Mouse (Mus musculus): ENCODE results near the gene Ctsd. TPM values are rescaled to one million over a fixed set of nuclear protein-coding genes. Genes with fewer than 3 reads are reported as not detected.
A peak's percentile ranks its signal among the peaks of the same experiment; 100 is the strongest.
"Not testable (repeated sequence)": the region's sequence is repeated elsewhere in the genome, so short reads cannot be mapped to it uniquely, and the experiment has no call there.

The Ctsd gene
- 100 to 1,000 TPM; 133 to 157 TPM for total RNA-seq (2021)

DNA sequence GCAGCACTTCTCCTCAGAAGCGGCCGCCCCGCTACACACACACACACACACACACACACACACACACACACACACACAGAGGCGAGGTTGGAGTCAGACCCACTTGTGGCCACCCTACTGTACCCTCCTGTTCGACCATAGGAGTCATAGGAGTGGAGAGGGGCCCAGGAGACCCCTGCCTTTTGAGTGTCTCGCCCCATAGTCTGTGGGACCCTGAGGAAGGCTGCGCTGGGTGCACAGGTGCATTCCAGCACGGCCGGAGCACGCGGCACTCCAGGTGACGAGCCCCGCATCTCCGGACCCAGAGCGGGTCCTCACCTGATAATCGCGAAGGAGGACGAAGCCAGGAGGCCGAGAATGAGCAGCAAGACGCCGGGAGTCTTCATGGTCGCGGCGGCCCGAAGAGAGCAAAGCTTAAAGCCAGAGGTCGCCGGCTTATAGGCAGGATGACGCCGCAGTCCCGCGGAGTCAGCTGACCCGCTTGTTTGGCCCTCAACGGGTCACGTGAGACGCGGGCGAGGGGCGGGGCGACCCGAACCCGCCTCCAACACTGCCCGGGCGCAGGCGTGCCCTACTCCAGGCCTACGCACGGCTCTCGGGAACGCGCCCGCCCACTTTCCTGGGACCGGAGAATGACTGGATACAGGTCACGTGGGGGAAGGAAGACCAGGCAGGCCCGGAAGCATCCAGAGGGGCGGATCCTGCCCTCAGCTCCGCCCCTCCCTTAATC, at the start of gene Ctsd:
Ctsd (minus strand) TSS at position 620 of the 730 bp plus-strand sequence.
- intact Hi-C loops (cut with DNase I): no loop called here
- peak; percentile 99 for DNase-seq

DNA sequence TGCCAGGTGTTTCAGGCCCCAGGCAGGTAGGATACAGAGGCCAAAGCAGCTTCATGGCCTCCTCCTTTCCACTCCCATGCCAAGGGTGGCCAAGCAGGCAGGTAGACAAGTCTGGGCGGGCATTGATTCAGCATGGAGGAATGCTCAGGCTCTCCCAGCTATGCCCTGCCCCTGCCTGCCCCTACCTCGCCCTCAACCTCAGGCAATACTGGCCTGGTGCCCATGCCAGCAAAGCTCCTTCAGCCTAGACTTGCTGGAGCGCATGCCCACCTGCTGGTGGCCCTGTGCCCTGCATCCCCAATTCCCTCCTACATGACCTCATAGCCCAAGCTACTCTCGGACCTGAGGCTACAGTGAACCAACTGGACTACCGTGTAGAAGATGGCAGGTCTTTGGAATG, 49.5 kb upstream of the Ctsd start:
- peak; percentile 28 for DNase-seq
- intact Hi-C loops (cut with DNase I): loop anchor here (5.0 kb wide), 1 partner anchor 105 kb away; no protein-coding TSS in a partner anchor

GRCm38 (mm10) chr7:142435524-142435923, 47.7 kb upstream of the Ctsd start:
- intact Hi-C loops (cut with DNase I): loop anchor here (5.0 kb wide), 1 partner anchor 103 kb away; no protein-coding TSS in a partner anchor
- peak; percentile 50 for DNase-seq

DNA sequence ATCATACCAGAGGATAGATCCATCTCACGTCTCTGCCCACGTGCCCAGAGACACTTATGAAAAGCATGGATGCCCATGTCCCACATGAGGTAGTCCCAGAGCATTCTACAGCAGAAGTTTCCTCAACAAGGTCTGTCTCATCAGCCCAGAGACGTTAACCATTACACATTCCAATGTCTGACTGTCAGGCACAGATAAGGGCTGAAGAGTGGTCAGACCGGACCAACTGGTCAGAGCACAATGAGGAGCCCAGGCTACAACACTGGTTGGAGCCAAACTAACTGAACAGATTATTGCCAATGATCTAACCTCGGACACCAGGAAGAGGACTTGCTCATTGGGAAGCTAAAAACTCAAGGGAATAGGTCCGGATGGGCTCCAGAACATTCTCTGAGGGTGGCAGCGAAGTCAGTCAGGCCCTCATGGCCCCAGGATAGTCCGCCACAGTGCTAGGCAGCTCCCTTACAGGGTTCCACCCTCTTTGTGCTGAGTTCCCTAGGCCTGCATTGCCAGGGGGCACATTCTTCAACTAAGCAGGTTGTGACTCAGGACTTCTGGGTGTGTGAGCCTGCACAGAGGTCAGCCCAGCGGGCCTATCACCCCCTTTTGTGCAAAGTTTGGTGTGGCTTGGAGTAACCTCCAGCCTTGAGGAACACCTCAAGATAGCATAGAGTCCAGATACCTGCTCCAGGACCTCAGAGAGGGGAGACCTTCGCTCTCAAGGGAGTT, 46.5 kb upstream of the Ctsd start, which contains the start of gene Syt8:
Syt8 (plus strand) TSS at position 714 of the 729 bp plus-strand sequence.
- DNase-seq: no peak
- intact Hi-C loops (cut with DNase I): no loop called here

DNA sequence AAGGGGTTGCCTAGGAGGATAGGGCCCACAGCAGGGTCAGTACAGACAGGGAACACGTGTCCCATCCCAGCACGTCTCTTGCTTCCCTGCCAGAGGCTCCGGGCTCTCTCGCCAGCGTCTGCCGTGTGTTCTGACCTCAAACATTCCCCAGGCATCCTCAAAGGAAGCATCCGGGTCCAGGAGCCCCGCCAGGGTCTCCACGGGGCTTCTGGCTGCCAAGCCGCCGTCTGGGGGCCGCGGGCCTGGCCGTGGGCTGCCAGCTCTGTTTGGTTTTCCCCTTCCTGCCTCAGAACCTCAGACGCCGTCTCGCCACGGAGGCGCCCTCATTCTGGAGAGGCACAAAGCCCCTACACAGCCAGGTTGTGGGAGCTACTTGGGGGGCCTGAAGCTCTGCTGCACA, 45.8 kb upstream of the Ctsd start:
- intact Hi-C loops (cut with DNase I): no loop called here
- peak; percentile 43 for DNase-seq

- DNase-seq: no peak
- intact Hi-C loops (cut with DNase I): no loop called here
Observed at GRCm38 (mm10) chr7:142431106-142431505, 43.3 kb upstream of the Ctsd start.

- intact Hi-C loops (cut with DNase I): no loop called here
- peak; percentile 84 for DNase-seq
Observed at GRCm38 (mm10) chr7:142430160-142430678, 42.4 kb upstream of the Ctsd start.

DNA sequence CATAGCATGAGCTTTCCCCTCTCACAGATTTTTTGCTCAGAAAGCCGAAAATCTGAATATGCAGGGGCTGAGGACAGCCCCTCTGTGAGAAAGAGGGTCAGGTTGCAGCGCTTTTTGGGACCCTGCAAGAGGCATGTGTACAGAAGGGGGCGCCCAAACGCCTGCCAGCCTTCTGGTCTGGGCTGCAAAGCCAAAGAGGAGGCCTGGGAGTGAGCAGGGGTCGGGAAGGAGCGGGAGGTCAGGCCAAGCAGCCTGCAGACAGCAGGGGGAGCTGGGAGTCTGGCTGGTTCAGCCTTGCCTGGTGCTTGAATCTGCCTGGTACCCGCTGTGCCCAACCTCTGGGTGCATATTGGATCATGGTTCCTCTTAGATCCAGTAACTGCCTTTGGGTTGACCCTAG, 40.4 kb upstream of the Ctsd start:
- peak; percentile 73 for DNase-seq
- intact Hi-C loops (cut with DNase I): no loop called here

GRCm38 (mm10) chr7:142425641-142426213, 37.9 kb upstream of the Ctsd start:
- DNase-seq: peak; percentile 43
- intact Hi-C loops (cut with DNase I): no loop called here

- no peak for DNase-seq
- intact Hi-C loops (cut with DNase I): no loop called here
Observed at GRCm38 (mm10) chr7:142421826-142422225, 34.0 kb upstream of the Ctsd start.

GRCm38 (mm10) chr7:142419887-142420286, 32.0 kb upstream of the Ctsd start:
- intact Hi-C loops (cut with DNase I): no loop called here
- no peak for DNase-seq

DNA sequence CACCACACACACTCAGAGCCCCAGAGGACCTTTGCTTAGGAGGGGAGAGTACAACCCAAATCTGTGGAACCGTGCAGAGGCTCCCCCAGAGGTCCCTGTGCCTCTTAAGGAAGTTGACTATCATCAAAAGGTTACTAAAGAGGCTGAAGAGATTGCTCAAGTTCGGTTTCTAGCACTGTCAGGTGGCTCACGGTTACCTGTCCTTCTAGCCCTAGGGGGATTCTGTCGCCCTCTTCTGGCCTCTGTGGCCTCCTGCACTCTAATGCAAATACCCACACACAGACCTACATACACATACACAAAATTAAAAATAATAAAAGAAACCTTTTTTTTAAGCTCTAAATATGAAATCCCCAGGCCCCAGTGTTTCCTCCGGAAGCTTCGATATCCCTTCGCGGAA, 30.8 kb upstream of the Ctsd start:
- intact Hi-C loops (cut with DNase I): no loop called here
- no peak for DNase-seq

GRCm38 (mm10) chr7:142418027-142418426, 30.2 kb upstream of the Ctsd start:
- intact Hi-C loops (cut with DNase I): no loop called here
- no peak for DNase-seq

- DNase-seq: no peak
- intact Hi-C loops (cut with DNase I): no loop called here
Observed at GRCm38 (mm10) chr7:142416225-142416624, 28.4 kb upstream of the Ctsd start.

- intact Hi-C loops (cut with DNase I): no loop called here
- DNase-seq: no peak
Observed at GRCm38 (mm10) chr7:142415314-142415713, 27.5 kb upstream of the Ctsd start.

DNA sequence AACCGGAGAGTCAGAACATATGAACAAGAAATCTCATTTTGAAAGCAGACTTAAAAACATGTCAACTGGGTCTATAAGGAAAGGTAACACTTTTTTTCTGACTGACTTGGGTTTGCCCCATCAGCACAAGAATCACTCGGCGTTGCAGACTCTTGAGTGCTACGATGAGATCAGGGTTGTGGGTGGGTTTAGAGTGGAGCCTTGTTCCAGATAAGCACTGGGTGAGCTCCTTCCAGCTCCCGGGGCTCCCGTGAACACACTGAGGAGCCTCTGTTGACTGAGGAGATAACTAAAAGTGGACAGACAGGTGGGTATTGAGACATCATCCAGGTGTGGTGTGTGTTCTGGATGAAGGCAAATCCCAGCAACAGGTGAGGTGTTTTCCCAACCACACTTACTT, 25.4 kb upstream of the Ctsd start:
- DNase-seq: no peak
- intact Hi-C loops (cut with DNase I): no loop called here

GRCm38 (mm10) chr7:142409603-142410002, 21.8 kb upstream of the Ctsd start:
- DNase-seq: no peak
- intact Hi-C loops (cut with DNase I): no loop called here

DNA sequence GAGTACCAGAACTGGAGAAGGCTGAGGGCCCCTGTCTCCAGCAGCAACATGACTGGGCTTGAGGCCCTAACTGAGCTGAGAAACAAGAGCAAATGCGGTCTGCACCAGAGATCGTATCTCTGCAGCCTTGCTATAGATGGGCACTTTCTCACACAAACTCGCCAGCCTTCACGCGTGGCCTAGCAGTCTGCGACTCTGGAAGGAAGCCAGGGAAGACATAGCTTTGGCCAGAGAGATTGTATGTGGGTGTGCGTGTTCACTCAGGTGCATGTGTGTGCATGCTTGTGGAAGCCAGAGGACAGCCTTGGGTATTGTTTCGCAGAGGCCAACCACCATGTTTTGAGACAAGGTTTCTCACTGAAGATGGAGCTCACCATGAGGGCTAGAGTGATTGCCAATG, 20.8 kb upstream of the Ctsd start:
- DNase-seq: no peak
- intact Hi-C loops (cut with DNase I): no loop called here

DNA sequence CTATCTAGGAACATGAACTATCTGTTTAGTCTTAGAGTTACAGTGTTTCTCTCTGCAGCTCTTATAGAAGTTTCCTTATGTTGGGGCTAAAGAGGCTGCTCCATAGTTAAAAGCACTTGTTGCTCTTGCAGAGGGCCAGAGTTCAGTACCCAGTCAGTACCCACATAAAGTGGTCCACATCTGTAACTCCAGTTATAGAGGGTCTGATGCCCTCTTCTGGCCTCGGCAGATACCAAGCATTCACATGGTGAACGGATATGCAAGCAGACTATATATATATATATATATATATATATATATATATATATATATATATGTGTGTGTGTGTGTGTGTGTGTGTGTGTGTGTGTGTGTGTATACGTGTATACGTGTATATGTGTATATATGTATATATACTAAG, 20.1 kb upstream of the Ctsd start:
- intact Hi-C loops (cut with DNase I): no loop called here
- DNase-seq: no peak

GRCm38 (mm10) chr7:142405134-142405533, 17.3 kb upstream of the Ctsd start:
- intact Hi-C loops (cut with DNase I); DNase-seq: not testable (repeated sequence)

DNA sequence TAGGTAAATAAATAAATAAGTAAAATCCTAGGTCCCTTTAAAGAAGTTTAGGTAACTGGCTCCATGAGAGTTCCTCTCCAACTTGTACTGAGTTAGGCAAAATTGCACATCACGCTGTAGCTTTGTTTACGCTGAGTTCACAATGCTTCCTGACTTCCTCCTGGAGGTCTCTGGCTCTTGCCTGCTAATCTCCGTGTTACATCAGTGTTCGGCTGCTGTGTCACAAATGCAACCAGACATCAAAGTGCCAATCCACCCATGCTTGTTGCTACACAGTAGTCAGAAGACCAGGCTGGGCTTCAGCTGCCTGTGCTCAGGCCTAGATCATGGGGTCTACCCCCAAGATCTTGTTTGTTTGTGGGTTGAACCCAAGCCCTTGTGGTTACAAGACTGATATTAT, 15.8 kb upstream of the Ctsd start:
- no peak for DNase-seq
- intact Hi-C loops (cut with DNase I): no loop called here

Measured in left cerebral cortex, postnatal 4 days (tissue).